Mouse (Mus musculus) liver, embryonic 14.5 days (tissue): ENCODE measurements around the gene Man1c1. TPM values are rescaled to one million over a fixed set of nuclear protein-coding genes. Genes with fewer than 3 reads are reported as not detected.

Experiments used
- ATAC-seq: fragments of 200-750 bp; cut with Nextera tagmentation; 2 replicates; pipeline ENCODE4 v1.8.0; 2017; ENCODE audit warnings: moderate number of reproducible peaks, mild to moderate bottlenecking, moderate library complexity; ENCODE audit not compliant: insufficient read depth
- DNase-seq, 3 experiments: peaks; one replicate each; pipeline ENCODE4 v3.0.0-alpha.2; 2012 to 2013; ENCODE audit warnings: low read depth in 3 of 3, low spot score in 3 of 3
- H3K27ac ChIP-seq: fragments of 300-500 bp; sonication (generic); 2 replicates; pipeline ENCODE4 v1.5.1; 2014; ENCODE audit warnings: moderate library complexity, mild to moderate bottlenecking, control low read depth, inconsistent platforms
- H3K27me3 ChIP-seq: fragments of 300-500 bp; sonication (generic); 2 replicates; pipeline ENCODE4 v1.6.1; 2014; ENCODE audit warnings: mild to moderate bottlenecking, low read length, moderate library complexity; ENCODE audit not compliant: control insufficient read depth, insufficient read depth
- H3K36me3 ChIP-seq: fragments of 300-500 bp; sonication (generic); replicated peaks from 2 replicates; pipeline ENCODE4 v1.6.1; 2014; ENCODE audit warnings: low read depth; ENCODE audit not compliant: control insufficient read depth, insufficient read depth
- H3K4me1 ChIP-seq, 2 experiments: fragments of 200-500 bp in 1 of 2; fragments of 300-500 bp in 1 of 2; sonication (generic) in 1 of 2; replicated peaks; 2 replicates each; pipeline ENCODE4 v1.6.1; 2012 to 2014; ENCODE audit warnings: antibody characterized with exemption in 1 of 2, inconsistent platforms in 1 of 2, low read length in 1 of 2; ENCODE audit not compliant: control insufficient read depth in 2 of 2, insufficient read depth in 2 of 2
- H3K4me2 ChIP-seq: fragments of 300-500 bp; sonication (generic); 2 replicates; pipeline ENCODE4 v1.6.1; 2014; ENCODE audit warnings: low read depth, mild to moderate bottlenecking, control low read depth, moderate library complexity
- H3K4me3 ChIP-seq, 2 experiments: fragments of 200-500 bp in 1 of 2; fragments of 300-500 bp in 1 of 2; sonication (generic) in 1 of 2; 2 replicates each; pipeline ENCODE4 v1.5.1; 2012 to 2014; ENCODE audit warnings: low read depth in 2 of 2, low read length in 2 of 2, mild to moderate bottlenecking in 2 of 2, control low read depth in 1 of 2, inconsistent platforms in 1 of 2, moderate library complexity in 1 of 2; ENCODE audit not compliant: insufficient read depth in 1 of 2
- H3K9ac ChIP-seq: fragments of 300-500 bp; sonication (generic); replicated peaks from 2 replicates; pipeline ENCODE4 v1.6.1; 2014; ENCODE audit warnings: mild to moderate bottlenecking, control low read depth, moderate library complexity
- H3K9me3 ChIP-seq: fragments of 300-500 bp; sonication (generic); 2 replicates; pipeline ENCODE4 v1.6.1; 2016; ENCODE audit warnings: low read length, mixed read lengths; ENCODE audit not compliant: control insufficient read depth
- CTCF ChIP-seq: IDR thresholded peaks from 2 replicates; pipeline ENCODE4 v1.5.1; 2016; ENCODE audit warnings: antibody characterized with exemption, low read depth, control low read depth
- EP300 ChIP-seq: IDR thresholded peaks from 2 replicates; pipeline ENCODE4 v1.6.1; 2016; ENCODE audit warnings: antibody characterized with exemption, low read depth
- whole genome bisulfite sequencing: fragments of 180-500 bp; shearing (Covaris S2); extraction: QIAGEN DNeasy Blood & Tissue Kit; methylation state at CpG from one replicate; pipeline ENCODE4 v1.1.7; 2014; ENCODE audit not compliant: insufficient replicate concordance; 5-methylcytosine and 5-hydroxymethylcytosine counted together
- polyA plus RNA-seq, 2 experiments: library from polyadenylated mRNA; depleted of rRNA in 1 of 2; stranded (reverse) in 1 of 2; unstranded in 1 of 2; fragments of >200 nt; fragmentation: Nextera tagmentation in 1 of 2; extraction: Ambion mirVana in 1 of 2; gene quantifications; 2 replicates each; pipeline versions ENCODE4 v1.2.1 to v1.2.3; 2012 to 2014

The Man1c1 gene
- polyA plus RNA-seq, 2 experiments: 1.2 to 1.9 TPM

- 49% methylated on average over 17 of the region's 17 CpGs for WGBS
- Histone ChIP-seq H3K4me3 (no peak overlapping the region), H3K36me3 (no peaks in the 10 kb centered on the region), H3K27me3 (no peaks in the 10 kb centered on the region), H3K27ac (no peak overlapping the region), H3K9me3 (no peaks in the 10 kb centered on the region), H3K4me2 (no peak overlapping the region), H3K9ac (no peak overlapping the region), H3K4me1 (peaks cover 0 to 2% of the 10 kb centered on the region in 2 experiments; a peak in 1 of 4 replicates)
- ATAC-seq: no peak
- DNase-seq: no peak
- no peak for TF ChIP-seq CTCF
- no peak for TF ChIP-seq EP300
Measured at GRCm38 (mm10) chr4:134677556-134678508, 26.3 kb downstream of the Man1c1 start.

- H3K9ac ChIP-seq: no peak overlapping the region
- no peak overlapping the region for H3K27ac ChIP-seq
- H3K27me3 ChIP-seq: no peaks in the 10 kb centered on the region
- TF ChIP-seq CTCF (no peak), EP300 (no peak)
- H3K9me3 ChIP-seq: no peaks in the 10 kb centered on the region
- no peak overlapping the region for H3K4me3 ChIP-seq
- no peaks in the 10 kb centered on the region for H3K36me3 ChIP-seq
- H3K4me2 ChIP-seq: no peak overlapping the region
- no peak for ATAC-seq
- no peak for DNase-seq
- WGBS: 38% methylated on average over 8 of the region's 8 CpGs
- no peaks in the 10 kb centered on the region for H3K4me1 ChIP-seq
Measured at GRCm38 (mm10) chr4:134675800-134676199, 28.3 kb downstream of the Man1c1 start.

GRCm38 (mm10) chr4:134674970-134675369 lies 29.1 kb downstream of the Man1c1 start:
- H3K9ac ChIP-seq: no peak overlapping the region
- WGBS: 76% methylated on average over 3 of the region's 3 CpGs
- no peaks in the 10 kb centered on the region for H3K27me3 ChIP-seq
- DNase-seq: no peak
- no peak for ATAC-seq
- H3K9me3 ChIP-seq: no peaks in the 10 kb centered on the region
- H3K36me3 ChIP-seq: no peaks in the 10 kb centered on the region
- no peaks in the 10 kb centered on the region for H3K4me1 ChIP-seq
- no peak overlapping the region for H3K27ac ChIP-seq
- TF ChIP-seq CTCF (no peak), EP300 (no peak)
- H3K4me2 ChIP-seq: no peak overlapping the region
- no peak overlapping the region for H3K4me3 ChIP-seq

GRCm38 (mm10) chr4:134673882-134674463 lies 30.1 kb downstream of the Man1c1 start:
- WGBS: 67% methylated on average over 12 of the region's 12 CpGs
- no peaks in the 10 kb centered on the region for H3K9me3 ChIP-seq
- TF ChIP-seq CTCF: no peak
- H3K36me3 ChIP-seq: no peaks in the 10 kb centered on the region
- H3K4me3 ChIP-seq: no peak overlapping the region
- H3K9ac ChIP-seq: no peak overlapping the region
- no peaks in the 10 kb centered on the region for H3K4me1 ChIP-seq
- no peaks in the 10 kb centered on the region for H3K27me3 ChIP-seq
- no peak for DNase-seq
- no peak for ATAC-seq
- no peak overlapping the region for H3K4me2 ChIP-seq
- no peak overlapping the region for H3K27ac ChIP-seq

GRCm38 (mm10) chr4:134673151-134673550 lies 30.9 kb downstream of the Man1c1 start:
- WGBS: 69% methylated on average over 8 of the region's 8 CpGs
- no peaks in the 10 kb centered on the region for H3K27me3 ChIP-seq
- H3K9ac ChIP-seq: no peak overlapping the region
- TF ChIP-seq CTCF (no peak), EP300 (no peak)
- H3K4me1 ChIP-seq: no peaks in the 10 kb centered on the region
- no peak for DNase-seq
- H3K4me2 ChIP-seq: no peak overlapping the region
- no peaks in the 10 kb centered on the region for H3K9me3 ChIP-seq
- H3K4me3 ChIP-seq: no peak overlapping the region
- no peaks in the 10 kb centered on the region for H3K36me3 ChIP-seq
- H3K27ac ChIP-seq: no peak overlapping the region
- no peak for ATAC-seq
